Mouse (Mus musculus): ENCODE data around the gene Cdh7.

- TF ChIP-seq CTCF (IDR thresholded peaks at IDR 0.05; ENCODE audit: low read depth) (no peak), EP300 (IDR thresholded peaks at IDR 0.05; ENCODE audit: low read depth) (no peak)
Measured at GRCm38 (mm10) chr1:110005038-110005437, 22.8 kb downstream of the Cdh7 start.
